Mouse (Mus musculus): ENCODE data around the gene Cela3a.

- TF ChIP-seq CTCF (conservative IDR thresholded peaks at IDR 0.05; ENCODE audit: insufficient read depth, insufficient read length, low read depth, low read length) (no peak), POLR2A (IDR thresholded peaks at IDR 0.05; ENCODE audit: low read depth, low read length) (no peak)
Observed at GRCm38 (mm10) chr4:137360996-137361395, 48.6 kb downstream of the Cela3a start.

All from kidney, adult 2 months (tissue).